Mouse (Mus musculus) gastrocnemius, postnatal 10 days (tissue): ENCODE measurements around the gene Dhtkd1. TPM values are rescaled to one million over a fixed set of nuclear protein-coding genes. Genes with fewer than 3 reads are reported as not detected.
"Not testable (repeated sequence)": the region's sequence is repeated elsewhere in the genome, so short reads cannot be mapped to it uniquely, and the experiment has no call there.

Source experiments
- DNase-seq: peaks from one replicate; pipeline ENCODE4 v3.0.0; 2021; ENCODE audit warnings: mixed read lengths
- long read RNA-seq, 2 experiments: library from polyadenylated mRNA; stranded (forward); transcript quantifications; one replicate each; pipeline ENCODE4 v2.0.0; 2021
- total RNA-seq, 2 experiments: library from RNA; stranded (reverse); gene quantifications; 2 replicates each; pipeline ENCODE4 v1.2.3; 2021

Dhtkd1 gene
- 1 to 10 TPM; 1.3 to 2.2 TPM for total RNA-seq
- long read RNA-seq, experiment 1 = 0 reads
- long read RNA-seq, experiment 2 = 0 reads

DNA sequence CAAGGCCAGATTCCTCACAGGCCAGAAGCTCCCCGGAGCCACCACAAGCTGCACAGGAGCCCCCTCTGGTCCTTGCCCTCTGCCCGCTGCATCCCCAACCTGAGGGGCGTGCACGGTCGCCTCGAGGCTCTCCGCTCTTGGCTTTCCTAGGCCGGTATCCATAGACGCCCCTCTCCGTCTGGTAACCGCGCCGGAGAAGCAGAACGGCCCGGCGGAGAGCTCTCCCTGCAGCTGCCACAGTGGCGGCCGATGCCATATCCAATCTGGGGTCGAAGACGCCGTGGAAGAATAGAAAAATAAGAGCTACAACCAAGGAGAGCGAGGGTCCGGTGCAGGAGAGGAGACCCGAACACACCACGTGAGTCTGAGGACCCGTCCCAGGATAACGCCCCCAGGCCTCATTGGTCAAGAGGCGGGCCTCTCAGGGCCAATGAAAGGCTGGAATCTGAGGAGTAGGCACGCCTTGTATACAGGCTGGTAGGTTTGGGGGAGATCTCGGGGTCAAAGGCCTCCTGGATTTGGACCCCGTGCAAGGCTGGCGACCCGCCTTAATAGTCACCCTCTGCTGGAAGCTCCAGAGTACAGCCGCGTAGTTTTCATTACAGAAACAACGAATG is at the start of gene Dhtkd1:
Gene Dhtkd1 (minus strand): TSS at position 377 of the 617 bp plus-strand sequence.
- DNase-seq = peak; percentile 46

- DNase-seq = no peak
Observed at GRCm38 (mm10) chr2:5977532-5977931, 34.9 kb upstream of the Dhtkd1 start.

DNA sequence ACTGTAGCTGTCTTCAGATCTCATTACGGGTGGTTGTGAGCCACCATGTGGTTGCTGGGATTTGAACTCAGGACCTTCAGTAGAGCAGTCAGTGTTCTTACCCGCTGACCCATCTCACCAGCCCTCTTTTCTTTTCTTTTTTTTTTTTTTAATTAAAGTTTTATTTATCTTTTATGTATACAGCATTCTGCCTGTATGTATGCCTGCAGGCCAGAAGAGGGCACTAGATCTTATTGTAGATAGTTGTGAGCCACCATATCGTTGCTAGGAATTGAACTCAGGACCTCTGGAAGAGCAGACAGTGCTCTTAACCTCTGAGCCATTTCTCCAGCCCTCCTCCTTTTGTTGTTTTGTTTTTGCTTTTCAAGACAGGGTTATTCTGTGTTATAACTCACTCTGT is 28.0 kb upstream of the Dhtkd1 start:
- not testable (repeated sequence) for DNase-seq

DNA sequence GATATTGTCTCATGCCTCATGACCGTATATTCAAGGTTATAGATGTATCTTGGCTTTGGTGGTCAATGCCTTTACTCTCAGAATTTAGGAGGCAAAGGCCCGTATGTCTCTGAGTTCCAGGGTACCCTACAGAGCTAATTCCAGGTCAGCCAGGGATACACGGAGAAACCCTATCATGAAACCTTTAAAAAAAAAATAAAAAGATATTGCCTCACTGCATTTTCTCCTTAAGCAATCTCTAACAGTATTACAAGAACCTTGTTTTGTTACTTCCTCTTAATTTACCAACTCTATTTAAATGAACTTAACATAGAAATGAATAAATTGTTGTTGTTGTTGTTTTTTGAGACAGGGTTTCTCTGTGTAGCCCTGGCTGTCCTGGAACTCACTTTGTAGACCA is 23.4 kb upstream of the Dhtkd1 start:
- DNase-seq = no peak

GRCm38 (mm10) chr2:5963729-5964128 is 21.1 kb upstream of the Dhtkd1 start:
- DNase-seq = not testable (repeated sequence)

DNA sequence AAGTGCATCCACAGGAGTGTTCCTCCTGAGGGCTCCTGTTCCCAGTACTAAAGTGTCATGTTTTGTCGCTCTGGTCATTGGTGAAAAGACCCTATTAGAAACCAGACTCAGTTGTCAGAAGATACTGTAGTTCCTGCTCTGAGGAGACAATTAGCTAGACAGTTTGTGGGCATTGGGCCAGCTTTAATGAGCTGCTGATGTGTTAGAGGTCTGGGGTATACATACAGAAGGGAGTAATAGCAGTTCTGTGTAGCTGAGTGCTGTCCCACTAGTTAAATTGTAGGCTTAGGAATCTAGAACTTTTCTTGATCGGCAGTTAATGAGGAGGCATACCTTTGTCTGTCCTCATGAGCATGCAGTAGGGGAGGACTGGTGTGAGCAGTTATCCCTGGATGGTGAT is 19.7 kb upstream of the Dhtkd1 start:
- no peak for DNase-seq

DNA sequence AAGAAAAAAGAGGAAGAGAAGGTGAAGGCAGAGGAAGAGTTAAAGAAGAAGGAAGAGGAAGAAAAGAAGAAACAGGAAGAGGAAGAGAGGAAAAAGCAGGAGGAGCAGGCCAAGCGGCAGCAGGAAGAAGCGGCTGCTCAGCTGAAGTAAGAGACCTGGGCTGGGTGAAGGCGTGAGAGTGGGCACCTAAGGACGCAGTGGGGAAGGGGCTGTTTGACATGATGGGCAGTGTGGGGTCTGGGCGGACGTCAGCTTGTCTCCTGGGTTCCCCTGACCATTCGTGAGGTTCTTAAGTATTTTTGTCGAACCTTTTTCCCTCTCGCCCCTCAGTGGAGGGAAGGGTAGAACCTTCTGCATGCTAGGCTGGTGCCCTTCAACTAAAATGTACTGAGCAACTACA is 15.1 kb upstream of the Dhtkd1 start:
- DNase-seq = peak; percentile 8

DNA sequence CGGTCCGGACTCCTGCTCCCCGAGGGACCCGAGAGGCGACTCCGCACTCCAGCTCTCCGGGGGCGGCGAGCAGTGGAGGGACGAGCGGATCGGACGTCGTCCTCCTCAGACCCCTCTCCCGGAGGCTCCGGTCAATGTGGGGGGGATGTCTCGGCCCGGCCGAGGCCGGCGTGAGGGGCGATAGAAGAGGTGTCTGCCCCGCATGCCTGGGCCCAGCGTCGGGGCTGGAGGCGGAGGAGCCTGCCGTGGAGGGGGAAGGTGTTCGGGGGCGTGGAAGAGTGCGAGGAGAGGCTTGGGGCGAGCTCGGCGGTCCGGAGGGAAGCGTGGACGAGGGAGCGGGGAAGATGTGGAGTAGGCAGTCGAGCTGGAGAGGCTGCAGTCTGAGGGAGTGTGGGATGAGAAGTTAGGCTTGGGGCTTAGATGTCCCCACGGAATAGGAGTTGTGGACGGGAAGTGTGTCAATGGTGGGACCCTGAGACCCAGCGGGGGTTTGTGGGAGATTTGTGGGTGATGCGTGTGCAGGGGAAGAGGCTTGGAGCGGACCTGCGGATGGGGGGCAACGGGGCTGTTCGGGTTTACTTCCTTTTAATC is 9.1 kb upstream of the Dhtkd1 start:
- no peak for DNase-seq

DNA sequence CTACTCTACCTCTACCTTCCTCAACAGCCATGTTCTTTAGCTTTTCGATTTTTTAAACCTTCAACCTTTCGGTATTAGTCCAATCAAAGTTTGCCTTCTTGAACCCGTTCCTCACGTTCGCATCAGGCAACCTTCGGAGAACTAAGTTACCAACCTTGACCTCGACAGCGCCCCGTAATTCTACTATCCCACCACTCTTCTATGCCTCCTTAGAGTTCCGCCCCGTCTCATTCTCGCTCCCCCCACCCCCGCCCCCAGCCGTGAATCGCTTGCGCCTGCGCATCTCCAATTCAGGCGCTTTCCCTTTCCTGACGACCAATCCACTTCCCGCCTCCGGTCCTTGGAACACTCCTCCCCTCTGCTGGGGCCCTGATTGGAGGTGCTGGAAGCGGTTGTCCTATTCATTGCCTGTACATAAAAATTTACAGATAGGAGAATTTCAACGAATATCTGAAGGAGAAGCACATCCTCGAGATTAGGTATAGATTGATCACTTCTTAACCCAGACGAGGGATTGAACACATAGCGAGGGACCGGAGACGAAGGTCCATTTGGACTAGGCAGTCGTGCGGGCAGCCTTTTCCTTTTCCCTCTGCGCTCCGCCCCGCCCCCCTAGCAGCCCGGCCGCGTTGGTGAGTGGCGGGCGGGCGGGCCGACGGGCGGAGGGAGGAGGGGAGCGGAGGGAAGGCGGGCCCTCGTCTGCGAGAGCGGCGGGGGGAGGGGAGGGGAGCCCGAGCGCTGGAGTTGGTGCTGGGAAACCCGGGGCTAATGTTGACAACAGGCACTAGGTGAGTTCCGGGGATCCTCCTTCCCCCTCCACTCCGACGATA is 8.4 kb upstream of the Dhtkd1 start, which contains the start of gene Upf2:
Gene Upf2 (plus strand): TSS at position 704 of the 830 bp plus-strand sequence.
- DNase-seq = peak; percentile 96

GRCm38 (mm10) chr2:5950305-5950704 is 7.7 kb upstream of the Dhtkd1 start:
- no peak for DNase-seq

GRCm38 (mm10) chr2:5949821-5950220 is 7.2 kb upstream of the Dhtkd1 start:
- DNase-seq = not testable (repeated sequence)

GRCm38 (mm10) chr2:5948964-5949363 is 6.4 kb upstream of the Dhtkd1 start:
- DNase-seq = no peak

DNA sequence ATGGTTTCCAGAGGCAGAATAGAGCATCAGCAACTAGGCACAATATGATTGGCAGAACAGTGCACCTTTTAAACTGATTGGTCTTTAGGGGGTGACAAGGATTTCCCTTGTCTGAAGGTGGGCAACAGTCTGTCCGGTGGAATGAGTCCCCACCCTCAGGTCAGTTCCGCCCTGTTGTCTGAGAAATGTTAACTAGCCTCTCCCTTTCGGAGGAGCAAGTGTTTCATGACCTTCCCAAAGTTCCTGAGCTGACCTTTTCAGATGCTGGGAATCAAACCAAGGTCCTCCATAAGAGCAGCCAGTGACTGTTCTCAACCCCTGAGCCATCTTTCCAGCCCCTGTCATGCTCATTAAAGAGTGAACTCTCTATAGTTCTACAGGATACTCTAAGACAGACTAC is 4.3 kb upstream of the Dhtkd1 start:
- DNase-seq = no peak

- DNase-seq = no peak
Observed at GRCm38 (mm10) chr2:5945629-5946028, 3.0 kb upstream of the Dhtkd1 start.

DNA sequence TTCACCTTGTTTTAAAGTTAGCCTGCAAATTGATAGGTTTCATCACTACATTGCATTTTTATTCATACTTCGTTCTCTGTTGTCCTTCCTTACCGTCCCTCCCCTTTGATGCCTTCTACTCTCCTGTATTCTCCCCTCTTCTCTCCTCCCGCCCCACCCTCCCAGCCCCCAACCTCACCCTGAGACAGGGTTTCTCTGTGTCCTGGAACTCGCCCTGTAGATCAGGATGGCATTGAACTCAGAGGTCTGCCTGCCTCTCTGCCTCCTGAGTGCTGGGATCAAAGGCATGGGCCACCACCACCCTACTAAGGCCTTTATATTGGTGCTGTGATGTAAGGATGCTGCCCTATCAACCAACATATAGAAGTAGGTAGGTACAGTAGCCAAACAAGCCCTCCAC is 479 bp upstream of the Dhtkd1 start:
- DNase-seq = no peak

DNA sequence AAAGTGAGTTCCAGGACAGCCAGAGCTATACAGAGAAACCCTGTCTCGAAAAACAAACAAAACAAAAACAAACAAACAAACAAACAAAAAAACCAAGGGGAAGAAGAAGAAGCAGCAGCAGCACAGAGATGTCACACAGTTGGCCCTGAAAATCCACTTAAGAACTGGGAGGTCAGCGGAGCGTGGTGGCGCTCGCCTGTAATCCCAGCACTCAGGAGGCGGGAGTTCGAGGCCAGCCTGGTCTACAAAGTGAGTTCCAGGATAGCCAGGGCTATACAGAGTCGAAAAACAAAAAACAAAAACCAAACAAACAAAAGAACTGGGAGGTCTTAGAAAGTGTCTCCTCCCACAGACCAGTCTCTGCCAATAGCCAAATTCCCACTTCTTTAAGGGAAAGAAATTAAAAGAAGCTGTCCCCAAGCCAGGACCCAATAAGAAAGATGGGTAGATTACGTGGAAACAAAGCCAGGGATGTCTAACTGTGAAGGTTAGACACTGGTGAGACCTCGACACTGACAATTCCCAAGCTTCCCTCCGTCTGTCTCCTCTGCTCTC is 654 bp downstream of the Dhtkd1 start:
- DNase-seq = no peak

DNA sequence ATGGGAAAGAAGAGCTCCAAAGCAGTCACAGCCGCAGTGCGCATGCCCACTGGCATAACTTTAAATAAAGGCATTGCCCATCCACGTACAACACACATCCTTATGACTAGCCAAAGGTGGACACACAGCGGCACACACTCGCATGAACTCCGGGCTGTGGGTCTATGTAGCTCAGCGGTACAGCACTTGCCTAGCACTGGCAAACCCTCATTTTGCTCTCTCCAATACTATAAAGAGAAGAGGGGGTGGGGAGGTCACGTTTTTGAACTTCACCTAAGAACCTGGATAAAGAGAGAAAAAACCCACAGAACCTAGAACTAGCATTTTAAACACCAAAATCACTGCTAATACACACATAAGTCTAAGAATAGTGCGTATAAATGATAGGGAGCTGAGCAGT is 1.7 kb downstream of the Dhtkd1 start:
- DNase-seq = no peak

- DNase-seq = no peak
Observed at GRCm38 (mm10) chr2:5939911-5940310, 2.7 kb downstream of the Dhtkd1 start.

GRCm38 (mm10) chr2:5939319-5939718 is 3.3 kb downstream of the Dhtkd1 start:
- DNase-seq = no peak

DNA sequence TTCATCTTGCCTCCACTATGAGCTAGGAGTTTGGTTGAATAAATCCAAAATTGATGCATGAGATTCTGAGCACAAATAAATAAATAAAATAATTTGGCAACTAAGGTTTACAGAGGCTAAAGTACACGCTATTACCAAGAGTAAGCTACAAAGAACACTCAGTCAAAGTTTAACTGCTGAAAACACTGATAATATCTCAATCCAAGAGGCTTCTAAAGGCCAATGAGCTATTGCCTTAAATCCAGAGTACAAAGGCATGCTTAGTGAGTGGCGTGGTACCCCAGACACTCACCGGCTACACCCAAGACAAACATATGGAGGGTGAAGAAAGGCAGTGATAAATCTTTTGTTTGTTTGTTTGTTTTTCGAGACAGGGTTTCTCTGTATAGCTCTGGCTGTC is 6.0 kb downstream of the Dhtkd1 start:
- DNase-seq = no peak

GRCm38 (mm10) chr2:5936068-5936467 is 6.5 kb downstream of the Dhtkd1 start:
- no peak for DNase-seq

DNA sequence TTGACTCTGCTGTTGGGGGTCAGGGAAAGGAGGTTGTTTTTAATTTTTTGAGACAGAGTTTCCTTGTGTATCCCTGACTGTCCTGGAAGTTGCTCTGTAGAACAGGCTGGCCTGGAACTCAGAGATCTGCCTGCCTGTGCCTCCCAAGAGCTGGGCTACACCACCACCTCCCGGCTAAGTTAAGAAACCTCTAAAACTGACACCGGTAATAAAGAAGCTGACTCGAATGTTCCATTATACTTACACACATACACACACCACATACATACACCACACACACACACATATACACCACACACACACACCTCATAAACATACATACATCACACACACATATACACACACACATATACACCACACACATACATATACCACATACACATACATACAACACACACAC is 7.7 kb downstream of the Dhtkd1 start:
- no peak for DNase-seq

DNA sequence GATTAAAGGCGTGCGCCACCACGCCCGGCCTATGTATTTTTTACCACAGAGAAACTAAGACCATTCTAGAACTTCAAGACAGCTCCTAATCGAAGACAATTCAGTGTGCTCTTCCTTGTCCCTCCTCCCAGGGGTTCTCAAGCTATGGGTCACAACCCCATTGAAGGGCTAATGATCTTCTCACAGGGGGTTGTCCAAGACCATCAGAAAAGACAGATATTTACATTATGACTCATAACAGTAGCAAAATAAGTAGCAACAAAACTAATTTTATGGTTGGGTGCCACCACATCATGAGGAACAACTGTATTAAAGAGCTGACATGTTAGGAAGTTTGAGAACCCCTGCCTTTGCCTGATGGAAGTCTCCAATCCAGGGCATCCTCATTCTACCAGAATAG is 10.7 kb downstream of the Dhtkd1 start:
- DNase-seq = no peak
